Mouse (Mus musculus): ENCODE measurements around the gene Acap1. TPM values are rescaled to one million over a fixed set of nuclear protein-coding genes. Genes with fewer than 3 reads are reported as not detected.
A peak's percentile ranks its signal among the peaks of the same experiment; 100 is the strongest.
"Not testable (repeated sequence)": the region's sequence is repeated elsewhere in the genome, so short reads cannot be mapped to it uniquely, and the experiment has no call there.

Gene Acap1
- total and polyA plus RNA-seq, 3 experiments = 0.65 to 3.3 (median 1.1) TPM

DNA sequence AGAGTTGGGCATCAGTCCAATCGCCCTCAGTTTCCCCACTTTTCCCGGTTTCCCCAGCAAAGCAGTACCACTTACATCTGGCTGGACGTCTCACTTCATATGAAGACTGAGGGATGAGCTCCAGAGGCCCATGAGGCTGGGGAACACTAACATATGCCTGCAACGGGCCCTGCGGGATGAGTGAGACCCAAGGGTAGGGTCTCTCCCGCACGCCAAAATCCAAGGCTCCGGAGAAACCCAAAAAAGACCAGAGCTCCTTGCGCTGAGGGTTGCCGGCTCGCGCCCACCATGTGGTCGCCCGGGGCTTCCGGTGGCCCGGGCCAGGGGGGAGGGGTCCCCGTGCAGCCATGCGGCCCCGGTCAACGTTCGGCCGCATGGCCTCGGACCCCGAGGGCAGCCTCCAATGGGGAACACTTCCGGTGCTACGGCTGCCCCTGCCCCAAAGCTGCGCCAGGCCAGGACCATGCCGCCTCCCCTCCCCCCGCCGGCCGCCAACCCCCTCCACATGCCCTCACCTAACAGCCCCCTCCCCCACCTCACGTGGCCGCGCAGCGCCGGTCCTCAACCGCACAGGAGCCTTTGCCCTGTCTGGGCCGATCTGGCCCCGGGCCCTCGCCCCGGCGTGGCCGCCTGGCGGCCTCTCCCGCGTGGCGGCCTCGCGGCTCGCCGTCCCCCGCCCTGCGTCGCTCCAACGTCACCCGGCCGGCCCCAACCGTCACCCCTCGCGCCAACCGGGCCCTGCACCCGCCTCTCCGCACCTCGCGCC lies 25.1 kb upstream of the Acap1 start:
- intact Hi-C loops (cut with DNase I) = loop anchor here (2.0 to 5.0 kb wide), 3 partner anchors 40 to 162 kb away; partner anchors contain the start of genes Gabarap, Kctd11 and Polr2a
- H3K36me3 ChIP-seq (ENCODE audit: control insufficient read depth, insufficient read depth, low read length) = peaks cover 12% of the 10 kb centered on the region; the same call in 1 of the 2 replicates
- H3K79me2 ChIP-seq (replicated peaks; ENCODE audit: control insufficient read depth, insufficient read depth, low read length) = no peaks in the 10 kb centered on the region
- no peaks in the 10 kb centered on the region for H3K27me3 ChIP-seq (ENCODE audit: control insufficient read depth, insufficient read depth, low read length)
- peak overlapping the region; percentile 98 for H3K9ac ChIP-seq (ENCODE audit: low read depth, low read length)
- DNase-seq = peak; percentile 54 to 57
- WGBS = 1% methylated on average over 63 of the region's 65 CpGs
- H3K4me3 ChIP-seq = peak overlapping the region; percentile 71
- peak overlapping the region; percentile 96 for H3K27ac ChIP-seq
- H3K4me1 ChIP-seq (ENCODE audit: control insufficient read depth, insufficient read depth, low read length) = peaks cover 6% of the 10 kb centered on the region
- TF ChIP-seq POLR2A (IDR thresholded peaks at IDR 0.05; ENCODE audit: insufficient read depth, low read depth, low read length) = no peak
- TF ChIP-seq EP300 (IDR thresholded peaks at IDR 0.05; ENCODE audit: insufficient read depth, low read depth, low read length) = no peak
- TF ChIP-seq CTCF (IDR thresholded peaks at IDR 0.05) = no peak

DNA sequence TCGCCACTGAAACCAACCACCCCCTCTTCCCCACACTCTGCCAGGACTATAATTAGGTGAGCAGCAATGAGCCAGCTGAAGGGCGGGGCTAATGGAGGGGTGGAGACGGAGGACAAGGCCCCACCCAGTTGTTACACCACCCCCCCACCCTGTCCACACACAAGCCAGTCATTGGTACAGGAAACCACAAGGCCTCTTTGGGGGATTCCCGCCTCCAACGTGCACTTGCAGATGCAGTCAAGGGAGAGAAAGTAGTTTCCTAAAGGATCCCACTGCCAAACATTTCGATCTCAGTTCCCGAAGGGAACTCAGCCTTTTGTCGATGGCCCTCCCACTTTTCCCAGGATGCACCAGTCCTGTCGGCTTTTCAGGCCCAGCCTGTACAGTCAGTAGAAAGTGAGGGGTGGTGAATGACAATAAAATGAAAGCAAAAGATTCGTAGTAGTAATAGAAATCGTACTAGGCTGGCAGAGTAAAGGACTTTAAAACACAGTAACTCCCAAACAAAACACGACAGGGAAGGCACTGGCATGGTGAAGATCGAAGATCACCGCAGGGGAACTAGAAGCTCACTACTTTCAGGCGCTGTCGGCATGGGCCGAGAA lies 24.4 kb upstream of the Acap1 start:
- DNase-seq = peak; percentile 85 to 88
- TF ChIP-seq CTCF (IDR thresholded peaks at IDR 0.05) = no peak
- peak; percentile 62; the same call in 1 of the 2 replicates for TF ChIP-seq EP300 (IDR thresholded peaks at IDR 0.05; ENCODE audit: insufficient read depth, low read depth, low read length)
- peak; percentile 58 for TF ChIP-seq POLR2A (IDR thresholded peaks at IDR 0.05; ENCODE audit: insufficient read depth, low read depth, low read length)
- no peaks in the 10 kb centered on the region for H3K27me3 ChIP-seq (ENCODE audit: control insufficient read depth, insufficient read depth, low read length)
- no peaks in the 10 kb centered on the region for H3K79me2 ChIP-seq (replicated peaks; ENCODE audit: control insufficient read depth, insufficient read depth, low read length)
- under 1% methylated on average over 17 of the region's 17 CpGs for WGBS
- H3K4me1 ChIP-seq (ENCODE audit: control insufficient read depth, insufficient read depth, low read length) = peaks cover 8% of the 10 kb centered on the region
- peak overlapping the region; percentile 96 for H3K27ac ChIP-seq
- H3K36me3 ChIP-seq (ENCODE audit: control insufficient read depth, insufficient read depth, low read length) = peaks cover 14% of the 10 kb centered on the region; the same call in 1 of the 2 replicates
- peak overlapping the region; percentile 71 for H3K4me3 ChIP-seq
- intact Hi-C loops (cut with DNase I) = loop anchor here (2.0 to 5.0 kb wide), 3 partner anchors 39 to 161 kb away; partner anchors contain the start of genes Gabarap, Kctd11 and Polr2a
- peak overlapping the region; percentile 98 for H3K9ac ChIP-seq (ENCODE audit: low read depth, low read length)

DNA sequence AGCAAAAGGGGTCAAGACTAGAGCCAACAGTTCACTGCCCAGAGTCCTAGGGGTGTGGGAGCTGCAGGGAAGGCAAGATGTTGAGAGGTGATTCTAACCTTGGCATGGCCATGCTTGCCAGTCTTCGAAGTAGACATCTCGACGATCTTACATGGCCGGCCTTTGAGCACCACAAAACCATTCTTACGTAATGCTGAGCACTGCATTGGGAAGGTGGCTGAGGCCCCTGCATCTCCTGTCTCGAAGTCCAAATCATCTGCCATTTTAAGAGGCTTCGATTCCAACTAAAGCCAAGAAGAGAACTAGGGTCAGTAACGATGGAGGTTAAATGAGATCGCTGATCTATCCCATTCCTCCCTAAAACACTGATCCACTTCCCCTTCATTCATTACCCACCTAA lies 23.7 kb upstream of the Acap1 start:
- no peaks in the 10 kb centered on the region for H3K27me3 ChIP-seq (ENCODE audit: control insufficient read depth, insufficient read depth, low read length)
- peak overlapping the region; percentile 96 for H3K27ac ChIP-seq
- TF ChIP-seq POLR2A (IDR thresholded peaks at IDR 0.05; ENCODE audit: insufficient read depth, low read depth, low read length) (no peak), EP300 (IDR thresholded peaks at IDR 0.05; ENCODE audit: insufficient read depth, low read depth, low read length) (no peak), CTCF (IDR thresholded peaks at IDR 0.05) (no peak)
- H3K79me2 ChIP-seq (replicated peaks; ENCODE audit: control insufficient read depth, insufficient read depth, low read length) = peaks cover 3% of the 10 kb centered on the region; the same call in 1 of the 2 replicates
- DNase-seq = no peak
- H3K4me1 ChIP-seq (ENCODE audit: control insufficient read depth, insufficient read depth, low read length) = peaks cover 11% of the 10 kb centered on the region
- 65% methylated on average over 9 of the region's 9 CpGs for WGBS
- peaks cover 14% of the 10 kb centered on the region; the same call in 1 of the 2 replicates for H3K36me3 ChIP-seq (ENCODE audit: control insufficient read depth, insufficient read depth, low read length)
- peak overlapping the region; percentile 71; the same call in 1 of the 2 replicates for H3K4me3 ChIP-seq
- H3K9ac ChIP-seq (ENCODE audit: low read depth, low read length) = no peak overlapping the region
- intact Hi-C loops (cut with DNase I) = no loop called here

DNA sequence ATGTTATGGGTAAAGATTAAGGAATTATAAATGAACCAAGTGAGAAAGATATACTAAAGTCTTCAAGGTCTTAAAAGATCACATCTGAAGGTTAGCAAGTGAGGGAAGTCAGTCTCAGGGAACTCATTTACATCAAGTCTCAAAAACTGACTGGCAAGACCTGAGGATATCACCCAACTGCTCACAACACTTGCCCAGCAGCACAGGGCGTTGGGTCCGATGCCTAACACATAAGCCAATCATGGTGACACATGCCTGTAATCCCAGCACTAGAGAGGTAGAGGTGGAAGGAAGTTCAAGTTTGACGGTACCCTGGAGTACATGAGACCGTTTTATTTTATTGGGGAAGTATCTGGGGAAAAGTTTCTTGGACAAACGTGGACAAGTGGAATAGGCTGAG lies 22.8 kb upstream of the Acap1 start:
- Histone ChIP-seq H3K79me2 (replicated peaks; ENCODE audit: control insufficient read depth, insufficient read depth, low read length) (peaks cover 3% of the 10 kb centered on the region; the same call in 1 of the 2 replicates), H3K9ac (ENCODE audit: low read depth, low read length) (no peak overlapping the region), H3K4me3 (no peak overlapping the region), H3K27me3 (ENCODE audit: control insufficient read depth, insufficient read depth, low read length) (no peaks in the 10 kb centered on the region), H3K27ac (no peak overlapping the region), H3K4me1 (ENCODE audit: control insufficient read depth, insufficient read depth, low read length) (peaks cover 13% of the 10 kb centered on the region), H3K36me3 (ENCODE audit: control insufficient read depth, insufficient read depth, low read length) (peaks cover 14% of the 10 kb centered on the region; the same call in 1 of the 2 replicates)
- no peak for DNase-seq
- WGBS = 64% methylated on average over 5 of the region's 5 CpGs
- intact Hi-C loops (cut with DNase I) = no loop called here
- TF ChIP-seq POLR2A (IDR thresholded peaks at IDR 0.05; ENCODE audit: insufficient read depth, low read depth, low read length) (no peak), EP300 (IDR thresholded peaks at IDR 0.05; ENCODE audit: insufficient read depth, low read depth, low read length) (no peak), CTCF (IDR thresholded peaks at IDR 0.05) (no peak)

DNA sequence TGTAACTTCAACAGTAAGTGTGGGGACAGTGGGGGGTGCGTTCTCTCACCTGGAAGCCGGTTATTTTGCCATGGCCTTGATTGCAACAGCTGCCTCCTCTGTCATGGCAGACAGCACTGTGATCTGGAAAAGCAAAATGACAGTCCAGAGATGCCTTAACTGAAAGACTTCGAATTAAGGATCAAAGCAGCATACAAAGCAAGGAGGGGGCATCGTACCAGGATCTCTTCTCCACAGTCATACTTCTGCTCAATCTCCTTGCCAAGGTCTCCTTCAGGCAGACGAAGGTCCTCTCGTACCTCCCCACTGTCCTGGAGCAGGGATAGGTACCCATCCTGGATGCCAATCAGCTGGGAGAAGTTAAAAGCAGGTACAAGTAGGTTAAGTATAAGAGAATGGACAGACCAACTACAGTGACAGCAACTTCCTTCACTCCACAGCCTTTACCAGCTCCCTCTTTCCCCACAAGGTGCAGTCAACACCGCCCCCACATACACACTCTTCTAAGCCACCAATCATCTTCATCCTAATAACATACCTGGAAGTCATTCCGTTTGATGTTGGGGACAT lies 22.1 kb upstream of the Acap1 start:
- H3K79me2 ChIP-seq (replicated peaks; ENCODE audit: control insufficient read depth, insufficient read depth, low read length) = peaks cover 3% of the 10 kb centered on the region; the same call in 1 of the 2 replicates
- 81% methylated on average over 8 of the region's 8 CpGs for WGBS
- TF ChIP-seq POLR2A (IDR thresholded peaks at IDR 0.05; ENCODE audit: insufficient read depth, low read depth, low read length) (no peak), EP300 (IDR thresholded peaks at IDR 0.05; ENCODE audit: insufficient read depth, low read depth, low read length) (no peak), CTCF (IDR thresholded peaks at IDR 0.05) (no peak)
- H3K27me3 ChIP-seq (ENCODE audit: control insufficient read depth, insufficient read depth, low read length) = no peaks in the 10 kb centered on the region
- no peak overlapping the region for H3K27ac ChIP-seq
- DNase-seq = no peak
- H3K9ac ChIP-seq (ENCODE audit: low read depth, low read length) = no peak overlapping the region
- H3K4me3 ChIP-seq = no peak overlapping the region
- intact Hi-C loops (cut with DNase I) = no loop called here
- H3K36me3 ChIP-seq (ENCODE audit: control insufficient read depth, insufficient read depth, low read length) = peaks cover 14% of the 10 kb centered on the region; the same call in 1 of the 2 replicates
- H3K4me1 ChIP-seq (ENCODE audit: control insufficient read depth, insufficient read depth, low read length) = peaks cover 13% of the 10 kb centered on the region

DNA sequence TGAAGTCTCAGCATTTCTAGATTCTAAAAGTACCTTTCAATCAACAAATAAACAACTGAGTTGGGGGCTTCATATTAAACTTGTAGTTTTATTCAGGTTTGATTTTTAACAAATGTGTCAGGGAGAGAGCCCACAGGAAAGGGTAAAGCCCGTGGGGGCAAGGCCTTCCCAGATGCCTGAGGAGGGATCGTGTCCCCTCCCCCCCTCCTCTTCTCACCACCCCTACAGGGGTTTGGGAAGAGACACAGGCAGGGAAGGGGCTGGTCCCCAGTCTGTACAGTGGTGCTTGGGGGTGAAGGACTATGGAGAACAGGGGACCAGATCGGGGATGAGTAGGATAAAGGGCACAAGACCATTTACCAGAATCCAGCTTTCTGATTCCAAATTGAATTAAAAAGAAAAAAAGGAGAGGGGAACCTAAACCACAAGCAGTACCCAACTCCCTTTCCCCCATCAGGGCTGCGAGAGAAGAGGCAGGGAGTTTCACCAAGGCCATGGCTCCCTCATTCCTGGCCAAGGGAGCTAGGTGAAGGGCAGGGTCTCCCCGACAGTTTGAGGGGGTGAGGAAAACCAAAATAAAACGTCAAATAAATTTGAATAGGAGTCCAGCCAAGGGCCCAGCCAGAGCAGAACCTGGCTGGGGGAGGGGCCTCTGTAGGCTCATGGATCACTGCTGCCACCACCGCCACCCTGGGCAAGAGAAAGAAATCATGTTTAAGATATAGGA lies 21.5 kb upstream of the Acap1 start:
- H3K27ac ChIP-seq; H3K79me2 ChIP-seq (replicated peaks; ENCODE audit: control insufficient read depth, insufficient read depth, low read length); intact Hi-C loops (cut with DNase I); H3K27me3 ChIP-seq (ENCODE audit: control insufficient read depth, insufficient read depth, low read length); H3K4me3 ChIP-seq; H3K9ac ChIP-seq (ENCODE audit: low read depth, low read length): not testable (repeated sequence)
- WGBS = 56% methylated on average over 7 of the region's 7 CpGs
- Histone ChIP-seq H3K4me1 (ENCODE audit: control insufficient read depth, insufficient read depth, low read length) (peaks cover 11% of the 10 kb centered on the region), H3K36me3 (ENCODE audit: control insufficient read depth, insufficient read depth, low read length) (peaks cover 14% of the 10 kb centered on the region; the same call in 1 of the 2 replicates)
- peak in 1 of 2 experiments; percentile 3 for DNase-seq

Measured in heart, adult 2 months (tissue).